Mouse (Mus musculus): ENCODE measurements around the gene Frem1.

GRCm38 (mm10) chr4:83051176-83051575 is 963 bp downstream of the Frem1 start:
- TF ChIP-seq CTCF (IDR thresholded peaks at IDR 0.05; ENCODE audit: borderline replicate concordance, control insufficient read depth, extremely low read depth, insufficient read depth, low read length, poor library complexity) (no peak), POLR2A (IDR thresholded peaks at IDR 0.05; ENCODE audit: control insufficient read depth, extremely low read depth, insufficient read depth, low read length, poor library complexity) (no peak)
